Mouse (Mus musculus): ENCODE measurements around the gene Flnc. TPM values are rescaled to one million over a fixed set of nuclear protein-coding genes. Genes with fewer than 3 reads are reported as not detected.

Gene Flnc
- polyA plus RNA-seq, 1 experiment from 2014 or later, result 2.5 TPM

DNA sequence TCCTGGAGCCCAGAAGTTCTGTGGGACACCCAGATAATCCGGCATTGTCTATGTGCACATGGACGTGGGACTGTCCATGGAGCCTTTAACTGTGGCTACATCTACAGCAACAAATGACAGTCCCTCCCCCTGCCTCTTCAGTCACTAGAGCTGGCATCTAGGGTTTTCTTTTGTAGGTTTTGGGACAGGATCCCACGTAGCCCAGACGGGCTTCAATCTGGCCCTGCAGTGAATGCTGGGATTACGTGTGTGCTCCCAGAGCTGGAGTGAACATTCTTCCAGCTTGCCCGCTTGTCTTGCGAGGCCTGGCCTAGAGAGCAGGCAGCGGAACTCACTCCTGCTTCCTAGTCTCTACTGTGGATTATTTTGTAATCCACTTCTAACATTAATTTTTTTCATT lies 7.9 kb upstream of the Flnc start:
- Histone ChIP-seq H3K36me3 (ENCODE audit: control insufficient read depth, insufficient read depth, low read length) (no peaks in the 10 kb centered on the region), H3K9me3 (ENCODE audit: control insufficient read depth, low read length) (no peaks in the 10 kb centered on the region), H3K4me1 (replicated peaks; ENCODE audit: control insufficient read depth, insufficient read depth, low read length) (no peaks in the 10 kb centered on the region), H3K27me3 (ENCODE audit: control insufficient read depth, insufficient read depth, low read length) (no peaks in the 10 kb centered on the region), H3K4me2 (replicated peaks; ENCODE audit: low read depth, low read length) (no peak overlapping the region), H3K4me3 (ENCODE audit: low read depth, low read length) (no peak overlapping the region), H3K27ac (ENCODE audit: low read depth, low read length) (no peak overlapping the region), H3K9ac (ENCODE audit: low read depth, low read length) (no peak overlapping the region)
- DNase-seq (ENCODE audit: low spot score) (no peak), ATAC-seq (ENCODE audit: low FRiP score) (no peak)
- 89% methylated on average over 8 of the region's 8 CpGs for WGBS

GRCm38 (mm10) chr6:29426331-29426730 lies 6.7 kb upstream of the Flnc start:
- H3K36me3 ChIP-seq (ENCODE audit: control insufficient read depth, insufficient read depth, low read length), result no peaks in the 10 kb centered on the region
- ATAC-seq (ENCODE audit: low FRiP score), result no peak

GRCm38 (mm10) chr6:29428171-29428570 lies 4.9 kb upstream of the Flnc start:
- H3K4me1 ChIP-seq (replicated peaks; ENCODE audit: control insufficient read depth, insufficient read depth, low read length), result peaks cover 3% of the 10 kb centered on the region; the same call in 1 of the 2 replicates
- peaks cover 14% of the 10 kb centered on the region for H3K27me3 ChIP-seq (ENCODE audit: control insufficient read depth, insufficient read depth, low read length)
- no peak overlapping the region for H3K4me3 ChIP-seq (ENCODE audit: low read depth, low read length)
- no peaks in the 10 kb centered on the region for H3K36me3 ChIP-seq (ENCODE audit: control insufficient read depth, insufficient read depth, low read length)
- H3K4me2 ChIP-seq (replicated peaks; ENCODE audit: low read depth, low read length), result no peak overlapping the region
- no peak for DNase-seq (ENCODE audit: low spot score)
- WGBS, result 61% methylated on average over 4 of the region's 4 CpGs
- no peak for ATAC-seq (ENCODE audit: low FRiP score)
- no peak overlapping the region for H3K9ac ChIP-seq (ENCODE audit: low read depth, low read length)
- H3K9me3 ChIP-seq (ENCODE audit: control insufficient read depth, low read length), result no peaks in the 10 kb centered on the region
- no peak overlapping the region for H3K27ac ChIP-seq (ENCODE audit: low read depth, low read length)

More at GRCm38 (mm10) chr6:29426331-29426730, 6.7 kb upstream of the Flnc start:
- Histone ChIP-seq H3K27me3 (ENCODE audit: control insufficient read depth, insufficient read depth, low read length) (no peaks in the 10 kb centered on the region), H3K27ac (ENCODE audit: low read depth, low read length) (no peak overlapping the region), H3K4me3 (ENCODE audit: low read depth, low read length) (no peak overlapping the region), H3K9ac (ENCODE audit: low read depth, low read length) (no peak overlapping the region), H3K4me1 (replicated peaks; ENCODE audit: control insufficient read depth, insufficient read depth, low read length) (no peaks in the 10 kb centered on the region), H3K4me2 (replicated peaks; ENCODE audit: low read depth, low read length) (no peak overlapping the region), H3K9me3 (ENCODE audit: control insufficient read depth, low read length) (no peaks in the 10 kb centered on the region)
- no peak for DNase-seq (ENCODE audit: low spot score)
- 81% methylated on average over 6 of the region's 6 CpGs for WGBS

GRCm38 (mm10) chr6:29430681-29431420 lies 2.2 kb upstream of the Flnc start:
- ATAC-seq (ENCODE audit: low FRiP score) (no peak), DNase-seq (ENCODE audit: low spot score) (peak; percentile 10)
- Histone ChIP-seq H3K27me3 (ENCODE audit: control insufficient read depth, insufficient read depth, low read length) (peaks cover 30% of the 10 kb centered on the region), H3K4me2 (replicated peaks; ENCODE audit: low read depth, low read length) (no peak overlapping the region), H3K9me3 (ENCODE audit: control insufficient read depth, low read length) (no peaks in the 10 kb centered on the region), H3K27ac (ENCODE audit: low read depth, low read length) (no peak overlapping the region), H3K4me3 (ENCODE audit: low read depth, low read length) (no peak overlapping the region), H3K9ac (ENCODE audit: low read depth, low read length) (no peak overlapping the region), H3K36me3 (ENCODE audit: control insufficient read depth, insufficient read depth, low read length) (no peaks in the 10 kb centered on the region), H3K4me1 (replicated peaks; ENCODE audit: control insufficient read depth, insufficient read depth, low read length) (peaks cover 20% of the 10 kb centered on the region)
- WGBS, result 47% methylated on average over 15 of the region's 15 CpGs

- Histone ChIP-seq H3K9ac (ENCODE audit: low read depth, low read length) (no peak overlapping the region), H3K4me1 (replicated peaks; ENCODE audit: control insufficient read depth, insufficient read depth, low read length) (peaks cover 24% of the 10 kb centered on the region), H3K4me2 (replicated peaks; ENCODE audit: low read depth, low read length) (no peak overlapping the region), H3K9me3 (ENCODE audit: control insufficient read depth, low read length) (no peaks in the 10 kb centered on the region), H3K27ac (ENCODE audit: low read depth, low read length) (no peak overlapping the region), H3K27me3 (ENCODE audit: control insufficient read depth, insufficient read depth, low read length) (peaks cover 30% of the 10 kb centered on the region), H3K4me3 (ENCODE audit: low read depth, low read length) (no peak overlapping the region), H3K36me3 (ENCODE audit: control insufficient read depth, insufficient read depth, low read length) (no peaks in the 10 kb centered on the region)
- ATAC-seq (ENCODE audit: low FRiP score) (no peak), DNase-seq (ENCODE audit: low spot score) (peak; percentile 10)
- 17% methylated on average over 5 of the region's 5 CpGs for whole genome bisulfite sequencing
Observed at GRCm38 (mm10) chr6:29431473-29431872, 1.6 kb upstream of the Flnc start.

DNA sequence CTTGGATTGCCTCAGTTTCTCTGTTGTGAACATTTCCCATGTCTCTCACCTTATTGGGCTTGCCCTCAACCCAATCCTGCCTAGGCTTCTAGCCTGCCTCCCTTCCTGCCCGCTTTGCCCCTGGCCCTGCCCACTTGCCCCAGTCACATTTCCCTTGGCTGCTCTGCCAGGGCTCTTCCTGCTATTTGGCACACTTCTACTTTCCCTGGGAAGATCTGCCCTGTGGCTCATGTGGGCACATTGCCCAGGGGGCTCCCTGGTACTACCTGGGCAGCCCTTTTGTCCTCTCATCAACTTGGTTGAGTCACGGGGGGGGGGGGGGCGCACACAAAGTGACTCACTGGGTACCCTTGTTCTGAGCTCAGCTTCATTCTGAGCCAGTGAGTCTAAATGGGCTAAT lies 900 bp upstream of the Flnc start:
- WGBS, result 44% methylated on average over 3 of the region's 3 CpGs
- Histone ChIP-seq H3K4me2 (replicated peaks; ENCODE audit: low read depth, low read length) (no peak overlapping the region), H3K4me3 (ENCODE audit: low read depth, low read length) (no peak overlapping the region), H3K27me3 (ENCODE audit: control insufficient read depth, insufficient read depth, low read length) (peaks cover 30% of the 10 kb centered on the region), H3K27ac (ENCODE audit: low read depth, low read length) (no peak overlapping the region), H3K36me3 (ENCODE audit: control insufficient read depth, insufficient read depth, low read length) (no peaks in the 10 kb centered on the region), H3K4me1 (replicated peaks; ENCODE audit: control insufficient read depth, insufficient read depth, low read length) (peaks cover 24% of the 10 kb centered on the region), H3K9me3 (ENCODE audit: control insufficient read depth, low read length) (no peaks in the 10 kb centered on the region), H3K9ac (ENCODE audit: low read depth, low read length) (no peak overlapping the region)
- peak; percentile 5 for DNase-seq (ENCODE audit: low spot score)
- no peak for ATAC-seq (ENCODE audit: low FRiP score)

DNA sequence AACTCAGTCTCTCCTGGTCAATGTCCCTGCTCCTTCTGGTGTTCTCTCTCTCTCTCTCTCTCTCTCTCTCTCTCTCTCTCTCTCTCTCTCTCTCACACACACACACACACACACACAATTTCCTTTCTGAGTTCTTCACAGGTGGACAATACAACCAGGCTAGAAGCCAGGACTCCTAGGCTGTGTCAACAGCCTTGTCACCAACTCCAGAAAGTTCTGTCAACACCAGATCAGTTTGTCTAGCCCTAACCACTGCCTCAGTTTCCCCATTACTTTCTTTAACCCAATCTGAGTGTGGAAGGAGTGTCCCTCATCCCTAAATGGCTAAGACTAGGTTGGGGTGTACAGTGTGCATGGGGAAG lies 399 bp upstream of the Flnc start:
- peak; percentile 26 for DNase-seq (ENCODE audit: low spot score)
- H3K27me3 ChIP-seq (ENCODE audit: control insufficient read depth, insufficient read depth, low read length), result peaks cover 30% of the 10 kb centered on the region
- H3K4me3 ChIP-seq (ENCODE audit: low read depth, low read length), result peak overlapping the region; percentile 42
- no peak overlapping the region; the same call in 1 of the 2 replicates for H3K9ac ChIP-seq (ENCODE audit: low read depth, low read length)
- peaks cover 24% of the 10 kb centered on the region for H3K4me1 ChIP-seq (replicated peaks; ENCODE audit: control insufficient read depth, insufficient read depth, low read length)
- H3K4me2 ChIP-seq (replicated peaks; ENCODE audit: low read depth, low read length), result peak overlapping the region; percentile 86
- H3K36me3 ChIP-seq (ENCODE audit: control insufficient read depth, insufficient read depth, low read length), result no peaks in the 10 kb centered on the region
- no peak for ATAC-seq (ENCODE audit: low FRiP score)
- H3K9me3 ChIP-seq (ENCODE audit: control insufficient read depth, low read length), result no peaks in the 10 kb centered on the region
- no peak overlapping the region for H3K27ac ChIP-seq (ENCODE audit: low read depth, low read length)

- Histone ChIP-seq H3K4me1 (replicated peaks; ENCODE audit: control insufficient read depth, insufficient read depth, low read length) (peaks cover 24% of the 10 kb centered on the region), H3K9ac (ENCODE audit: low read depth, low read length) (peak overlapping the region; percentile 19; the same call in 1 of the 2 replicates), H3K27ac (ENCODE audit: low read depth, low read length) (no peak overlapping the region), H3K9me3 (ENCODE audit: control insufficient read depth, low read length) (no peaks in the 10 kb centered on the region), H3K36me3 (ENCODE audit: control insufficient read depth, insufficient read depth, low read length) (no peaks in the 10 kb centered on the region), H3K4me2 (replicated peaks; ENCODE audit: low read depth, low read length) (peak overlapping the region; percentile 86), H3K4me3 (ENCODE audit: low read depth, low read length) (peak overlapping the region; percentile 42), H3K27me3 (ENCODE audit: control insufficient read depth, insufficient read depth, low read length) (peaks cover 30% of the 10 kb centered on the region)
- DNase-seq (ENCODE audit: low spot score) (peak; percentile 59), ATAC-seq (ENCODE audit: low FRiP score) (no peak)
- WGBS, result 2% methylated on average over 27 of the region's 27 CpGs
Observed at GRCm38 (mm10) chr6:29433804-29434795, 1.0 kb downstream of the Flnc start.

All from hindbrain, embryonic 11.5 days (tissue).